Mouse (Mus musculus): ENCODE data around the gene Lrrc46. TPM values are rescaled to one million over a fixed set of nuclear protein-coding genes. Genes with fewer than 3 reads are reported as not detected.
A peak's percentile ranks its signal among the peaks of the same experiment; 100 is the strongest.

The Lrrc46 gene
- total RNA-seq, 4 experiments from 2014 or later: not detected

GRCm38 (mm10) chr11:97049492-97050085 lies 8.4 kb upstream of the Lrrc46 start:
- no peak for DNase-seq (ENCODE audit: low spot score in 2 of 2)

- DNase-seq (ENCODE audit: low spot score in 2 of 2): no peak
Observed at GRCm38 (mm10) chr11:97048090-97048650, 7.0 kb upstream of the Lrrc46 start.

- no peak for DNase-seq (ENCODE audit: low spot score in 2 of 2)
Observed at GRCm38 (mm10) chr11:97045861-97046260, 4.7 kb upstream of the Lrrc46 start.

GRCm38 (mm10) chr11:97044902-97045301 lies 3.7 kb upstream of the Lrrc46 start:
- no peak for DNase-seq (ENCODE audit: low spot score in 2 of 2)

- DNase-seq (ENCODE audit: low spot score in 2 of 2): no peak
Observed at GRCm38 (mm10) chr11:97040301-97041021, 746 bp downstream of the Lrrc46 start.

- DNase-seq (ENCODE audit: low spot score in 2 of 2): no peak
Observed at GRCm38 (mm10) chr11:97038881-97039280, 2.3 kb downstream of the Lrrc46 start.

GRCm38 (mm10) chr11:97036141-97036540 lies 5.1 kb downstream of the Lrrc46 start:
- no peak for DNase-seq (ENCODE audit: low spot score in 2 of 2)

- no peak for DNase-seq (ENCODE audit: low spot score in 2 of 2)
Observed at GRCm38 (mm10) chr11:97033781-97034180, 7.4 kb downstream of the Lrrc46 start.

GRCm38 (mm10) chr11:97032499-97032898 lies 8.7 kb downstream of the Lrrc46 start:
- DNase-seq (ENCODE audit: low spot score in 2 of 2): no peak

GRCm38 (mm10) chr11:97031977-97032376 lies 9.2 kb downstream of the Lrrc46 start:
- no peak for DNase-seq (ENCODE audit: low spot score in 2 of 2)

- DNase-seq (ENCODE audit: low spot score in 2 of 2): no peak
Observed at GRCm38 (mm10) chr11:97030426-97030825, 10.8 kb downstream of the Lrrc46 start.

GRCm38 (mm10) chr11:97029686-97030417 lies 11.4 kb downstream of the Lrrc46 start, which contains the start of gene Scrn2:
Gene Scrn2 (plus strand): TSS chr11:97029938.
- DNase-seq (ENCODE audit: low spot score in 2 of 2): peak; percentile 77 to 80

- DNase-seq (ENCODE audit: low spot score in 2 of 2): peak; percentile 66 to 75
Observed at GRCm38 (mm10) chr11:97025721-97026344, 15.4 kb downstream of the Lrrc46 start.

GRCm38 (mm10) chr11:97024977-97025376 lies 16.2 kb downstream of the Lrrc46 start:
- DNase-seq (ENCODE audit: low spot score in 2 of 2): no peak

GRCm38 (mm10) chr11:97021873-97022484 lies 19.2 kb downstream of the Lrrc46 start:
- peak; percentile 51 to 68 for DNase-seq (ENCODE audit: low spot score in 2 of 2)

- no peak for DNase-seq (ENCODE audit: low spot score in 2 of 2)
Observed at GRCm38 (mm10) chr11:97021121-97021765, 20.0 kb downstream of the Lrrc46 start.

GRCm38 (mm10) chr11:97019345-97019708 lies 21.9 kb downstream of the Lrrc46 start:
- no peak for DNase-seq (ENCODE audit: low spot score in 2 of 2)

- DNase-seq (ENCODE audit: low spot score in 2 of 2): no peak
Observed at GRCm38 (mm10) chr11:97018583-97019344, 22.4 kb downstream of the Lrrc46 start.

GRCm38 (mm10) chr11:97017696-97018582 lies 23.3 kb downstream of the Lrrc46 start:
- DNase-seq (ENCODE audit: low spot score in 2 of 2): no peak

Measured in gastrocnemius, adult 8-10 months (tissue).